Mouse (Mus musculus) gastrocnemius, adult 18-20 months (tissue): ENCODE results near the gene Calr4. TPM values are rescaled to one million over a fixed set of nuclear protein-coding genes. Genes with fewer than 3 reads are reported as not detected.

Source experiments
- DNase-seq: peaks from one replicate; pipeline ENCODE4 v3.0.0; 2021; ENCODE audit warnings: low spot score
- total RNA-seq, 2 experiments: library from RNA; stranded (reverse); gene quantifications; 2 replicates each; pipeline ENCODE4 v1.2.3; 2021

Gene Calr4
- total RNA-seq, 2 experiments from 2014 or later, result not detected

- no peak for DNase-seq
These were observed 39.4 kb downstream of the Calr4 start for GRCm38 (mm10) chr4:109273586-109274240.

GRCm38 (mm10) chr4:109279689-109280458, 45.6 kb downstream of the Calr4 start, which contains the start of gene Eps15:
TSS of gene Eps15 (plus strand) at chr4:109280268.
- DNase-seq, result peak; percentile 94

- peak; percentile 27 for DNase-seq
These were observed 46.3 kb downstream of the Calr4 start for GRCm38 (mm10) chr4:109280459-109281160.

- DNase-seq, result no peak
These were observed 46.9 kb downstream of the Calr4 start for GRCm38 (mm10) chr4:109281161-109281560.

- DNase-seq, result no peak
These were observed 47.7 kb downstream of the Calr4 start for GRCm38 (mm10) chr4:109281946-109282345.

- no peak for DNase-seq
These were observed 60.3 kb downstream of the Calr4 start for GRCm38 (mm10) chr4:109294629-109295028.

GRCm38 (mm10) chr4:109296510-109296909, 62.2 kb downstream of the Calr4 start:
- DNase-seq, result no peak

- DNase-seq, result no peak
These were observed 64.9 kb downstream of the Calr4 start for GRCm38 (mm10) chr4:109299136-109299535.

Other genes starting within 250 kb of the Calr4 start
- gene Nrd1, start 233.8 kb upstream of the Calr4 start, total RNA-seq, result 100 to 1,000 TPM; 150 to 152 TPM
- gene Osbpl9, start 32.2 kb upstream of the Calr4 start, total RNA-seq, result 100 to 1,000 TPM in 1 of 2 experiments, 10 to 100 TPM in 1; 91.6 to 107 TPM
- 10 to 100 TPM; 74.3 to 80.3 TPM for gene Eps15, start 45.8 kb downstream of the Calr4 start, total RNA-seq
- gene Ttc39a, start 172.1 kb downstream of the Calr4 start, total RNA-seq, result under 1 TPM in 1 of 2 experiments, not detected in 1; 0.11 TPM